Mouse (Mus musculus) CD4-positive, CD25-positive, alpha-beta regulatory T cell, adult 2 months (primary cell): Measurements from ENCODE around the gene Med7.
A peak's percentile ranks its signal among the peaks of the same experiment; 100 is the strongest.
"Not testable (repeated sequence)": the region's sequence is repeated elsewhere in the genome, so short reads cannot be mapped to it uniquely, and the experiment has no call there.

Experiments used
- DNase-seq: peaks from one replicate; pipeline ENCODE4 v3.0.0-alpha.2; 2012; ENCODE audit warnings: low read depth, low spot score

Gene Med7

GRCm38 (mm10) chr11:46428131-46428530, 8.6 kb upstream of the Med7 start:
- not testable (repeated sequence) for DNase-seq

- DNase-seq: peak; percentile 31
Measured at GRCm38 (mm10) chr11:46430123-46430522, 6.6 kb upstream of the Med7 start.

- peak; percentile 92 for DNase-seq
Measured at GRCm38 (mm10) chr11:46431129-46431528, 5.6 kb upstream of the Med7 start.

GRCm38 (mm10) chr11:46435363-46435762, 1.4 kb upstream of the Med7 start:
- no peak for DNase-seq

- DNase-seq: peak; percentile 79
Measured at GRCm38 (mm10) chr11:46437459-46438000, 805 bp downstream of the Med7 start.

GRCm38 (mm10) chr11:46439005-46439543, 2.3 kb downstream of the Med7 start:
- no peak for DNase-seq

- no peak for DNase-seq
Measured at GRCm38 (mm10) chr11:46441774-46442173, 5.0 kb downstream of the Med7 start.

GRCm38 (mm10) chr11:46443152-46443551, 6.4 kb downstream of the Med7 start:
- DNase-seq: peak; percentile 55

- DNase-seq: no peak
Measured at GRCm38 (mm10) chr11:46443979-46444378, 7.3 kb downstream of the Med7 start.

- DNase-seq: no peak
Measured at GRCm38 (mm10) chr11:46446150-46446549, 9.4 kb downstream of the Med7 start.

GRCm38 (mm10) chr11:46447644-46448484, 11.1 kb downstream of the Med7 start:
- peak; percentile 65 for DNase-seq

- no peak for DNase-seq
Measured at GRCm38 (mm10) chr11:46449461-46450080, 12.8 kb downstream of the Med7 start.

GRCm38 (mm10) chr11:46454453-46455045, 17.8 kb downstream of the Med7 start, which contains the start of gene Havcr2:
Havcr2 (plus strand) TSS chr11:46454935.
- peak; percentile 34 for DNase-seq

- no peak for DNase-seq
Measured at GRCm38 (mm10) chr11:46459960-46460359, 23.2 kb downstream of the Med7 start.

GRCm38 (mm10) chr11:46461362-46461761, 24.6 kb downstream of the Med7 start:
- DNase-seq: no peak

GRCm38 (mm10) chr11:46461931-46462330, 25.2 kb downstream of the Med7 start:
- DNase-seq: peak; percentile 53

- peak; percentile 42 for DNase-seq
Measured at GRCm38 (mm10) chr11:46466878-46467277, 30.2 kb downstream of the Med7 start.

- DNase-seq: peak; percentile 51
Measured at GRCm38 (mm10) chr11:46474220-46474619, 37.5 kb downstream of the Med7 start.

- DNase-seq: no peak
Measured at GRCm38 (mm10) chr11:46479311-46479710, 42.6 kb downstream of the Med7 start.

- DNase-seq: no peak
Measured at GRCm38 (mm10) chr11:46480517-46480916, 43.8 kb downstream of the Med7 start.

- DNase-seq: peak; percentile 14
Measured at GRCm38 (mm10) chr11:46488231-46488630, 51.5 kb downstream of the Med7 start.

- no peak for DNase-seq
Measured at GRCm38 (mm10) chr11:46488650-46489049, 51.9 kb downstream of the Med7 start.
